Mouse (Mus musculus): ENCODE measurements around the gene Snx5. TPM values are rescaled to one million over a fixed set of nuclear protein-coding genes. Genes with fewer than 3 reads are reported as not detected.

Snx5 gene
- total and polyA plus RNA-seq, 3 experiments: 136 to 835 (median 213) TPM

GRCm38 (mm10) chr2:144250111-144250510, 20.6 kb downstream of the Snx5 start:
- Histone ChIP-seq H3K36me3 (ENCODE audit: control insufficient read depth in 1 of 2, insufficient read depth in 2 of 2, low read length in 2 of 2) (peaks cover 6 to 29% of the 10 kb centered on the region in 2 experiments), H3K9ac (ENCODE audit: control insufficient read depth, low read depth, low read length, poor library complexity, severe bottlenecking) (no peak overlapping the region), H3K27ac (ENCODE audit: control insufficient read depth, low read depth, low read length) (no peak overlapping the region), H3K9me3 (replicated peaks; ENCODE audit: insufficient read depth, low read length) (no peaks in the 10 kb centered on the region), H3K79me2 (ENCODE audit: control insufficient read depth, insufficient read depth, low read length, poor library complexity) (no peaks in the 10 kb centered on the region), H3K27me3 (ENCODE audit: control insufficient read depth in 1 of 2, insufficient read depth in 2 of 2, low read length in 2 of 2) (no peaks in the 10 kb centered on the region), H3K4me3 (ENCODE audit: control insufficient read depth in 1 of 2, insufficient read depth in 1 of 2, low read depth in 2 of 2, low read length in 2 of 2) (no peak overlapping the region), H3K4me1 (ENCODE audit: control insufficient read depth in 1 of 2, insufficient read depth in 2 of 2, low read length in 2 of 2) (no peaks in the 10 kb centered on the region)
- TF ChIP-seq RAD21 (IDR thresholded peaks at IDR 0.05; ENCODE audit: low read depth, low read length) (no peak), MAFK (IDR thresholded peaks at IDR 0.05; ENCODE audit: borderline replicate concordance, low read depth, low read length) (no peak), ELF1 (IDR thresholded peaks at IDR 0.05; ENCODE audit: low read depth, low read length) (no peak), JUND (IDR thresholded peaks at IDR 0.05; ENCODE audit: low read depth, low read length) (no peak), CTCF (IDR thresholded peaks at IDR 0.05 in 2 of 3, conservative IDR thresholded peaks at IDR 0.05 in 1 of 3; ENCODE audit: control insufficient read depth in 1 of 3, insufficient read depth in 1 of 3, low read depth in 2 of 3, low read length in 3 of 3, poor library complexity in 1 of 3, severe bottlenecking in 1 of 3) (no peak), GATA1 (IDR thresholded peaks at IDR 0.05; ENCODE audit: low read depth, low read length) (no peak), USF1 (IDR thresholded peaks at IDR 0.05; ENCODE audit: low read depth, low read length) (no peak), BHLHE40 (IDR thresholded peaks at IDR 0.05; ENCODE audit: borderline replicate concordance, low read depth, low read length) (no peak), USF2 (IDR thresholded peaks at IDR 0.05; ENCODE audit: borderline replicate concordance in 1 of 2, insufficient read depth in 1 of 2, low read depth in 1 of 2, low read length in 2 of 2) (no peak), HCFC1 (IDR thresholded peaks at IDR 0.05; ENCODE audit: low read depth, low read length) (no peak), NELFE (IDR thresholded peaks at IDR 0.05; ENCODE audit: low read depth, low read length) (no peak), MEF2A (IDR thresholded peaks at IDR 0.05; ENCODE audit: extremely low read depth, insufficient replicate concordance, low read depth, low read length, poor library complexity, severe bottlenecking) (no peak), POLR2A (IDR thresholded peaks at IDR 0.05; ENCODE audit: control insufficient read depth in 1 of 2, insufficient read depth in 1 of 2, low read depth in 1 of 2, low read length in 2 of 2, poor library complexity in 1 of 2) (no peak), POLR2AphosphoS2 (IDR thresholded peaks at IDR 0.05; ENCODE audit: low read length) (no peak), ZMIZ1 (IDR thresholded peaks at IDR 0.05; ENCODE audit: low read depth, low read length) (no peak), MXI1 (IDR thresholded peaks at IDR 0.05; ENCODE audit: low read depth, low read length) (no peak), TCF12 (IDR thresholded peaks at IDR 0.05; ENCODE audit: low read depth, low read length) (no peak), KAT2A (conservative IDR thresholded peaks at IDR 0.05; ENCODE audit: low read depth, low read length) (no peak), SIN3A (IDR thresholded peaks at IDR 0.05; ENCODE audit: low read length) (no peak)
- no peak for DNase-seq (ENCODE audit: low read depth, low spot score)

GRCm38 (mm10) chr2:144248613-144249376, 21.9 kb downstream of the Snx5 start:
- Histone ChIP-seq H3K9ac (ENCODE audit: control insufficient read depth, low read depth, low read length, poor library complexity, severe bottlenecking) (no peak overlapping the region), H3K36me3 (ENCODE audit: control insufficient read depth in 1 of 2, insufficient read depth in 2 of 2, low read length in 2 of 2) (peaks cover 5 to 21% of the 10 kb centered on the region in 2 experiments), H3K9me3 (replicated peaks; ENCODE audit: insufficient read depth, low read length) (no peaks in the 10 kb centered on the region), H3K27me3 (ENCODE audit: control insufficient read depth in 1 of 2, insufficient read depth in 2 of 2, low read length in 2 of 2) (no peaks in the 10 kb centered on the region), H3K4me3 (ENCODE audit: control insufficient read depth in 1 of 2, insufficient read depth in 1 of 2, low read depth in 2 of 2, low read length in 2 of 2) (no peak overlapping the region), H3K79me2 (ENCODE audit: control insufficient read depth, insufficient read depth, low read length, poor library complexity) (no peaks in the 10 kb centered on the region), H3K27ac (ENCODE audit: control insufficient read depth, low read depth, low read length) (no peak overlapping the region), H3K4me1 (ENCODE audit: control insufficient read depth in 1 of 2, insufficient read depth in 2 of 2, low read length in 2 of 2) (no peaks in the 10 kb centered on the region)
- DNase-seq (ENCODE audit: low read depth, low spot score): no peak
- TF ChIP-seq SIN3A (IDR thresholded peaks at IDR 0.05; ENCODE audit: low read length) (no peak), MYC (IDR thresholded peaks at IDR 0.05; ENCODE audit: low read depth, low read length) (no peak), USF2 (IDR thresholded peaks at IDR 0.05; ENCODE audit: borderline replicate concordance in 1 of 2, insufficient read depth in 1 of 2, low read depth in 1 of 2, low read length in 2 of 2) (no peak), TBP (IDR thresholded peaks at IDR 0.05; ENCODE audit: low read depth, low read length) (no peak), USF1 (IDR thresholded peaks at IDR 0.05; ENCODE audit: low read depth, low read length) (no peak), RCOR1 (IDR thresholded peaks at IDR 0.05; ENCODE audit: low read depth, low read length) (no peak), TAL1 (IDR thresholded peaks at IDR 0.05; ENCODE audit: low read length) (no peak), MYB (IDR thresholded peaks at IDR 0.05; ENCODE audit: low read depth, low read length) (no peak), SMC3 (IDR thresholded peaks at IDR 0.05; ENCODE audit: low read depth, low read length) (no peak), POLR2A (IDR thresholded peaks at IDR 0.05; ENCODE audit: control insufficient read depth in 1 of 2, insufficient read depth in 1 of 2, low read depth in 1 of 2, low read length in 2 of 2, poor library complexity in 1 of 2) (peak in 1 of 2 experiments; percentile 48; a peak in 2 of 4 replicates), RAD21 (IDR thresholded peaks at IDR 0.05; ENCODE audit: low read depth, low read length) (no peak), UBTF (IDR thresholded peaks at IDR 0.05; ENCODE audit: borderline replicate concordance, insufficient read depth, low read depth, low read length) (no peak), HCFC1 (IDR thresholded peaks at IDR 0.05; ENCODE audit: low read depth, low read length) (no peak), ELF1 (IDR thresholded peaks at IDR 0.05; ENCODE audit: low read depth, low read length) (no peak), KAT2A (conservative IDR thresholded peaks at IDR 0.05; ENCODE audit: low read depth, low read length) (no peak), GATA1 (IDR thresholded peaks at IDR 0.05; ENCODE audit: low read depth, low read length) (no peak), POLR2AphosphoS2 (IDR thresholded peaks at IDR 0.05; ENCODE audit: low read length) (peak; percentile 4; the same call in 1 of the 2 replicates), POLR2AphosphoS5 (IDR thresholded peaks at IDR 0.05; ENCODE audit: borderline replicate concordance, low read depth, low read length) (no peak), CHD1 (IDR thresholded peaks at IDR 0.05; ENCODE audit: low read depth, low read length) (no peak)
